Mouse (Mus musculus) Patski (cell line): ENCODE data around the gene Rps15. TPM values are rescaled to one million over a fixed set of nuclear protein-coding genes. Genes with fewer than 3 reads are reported as not detected.

Experiments
- ATAC-seq: fragments of 100-300 bp; one replicate; pipeline ENCODE4 v1.8.0; 2021
- CTCF ChIA-PET: fragments of 350-600 bp; sonication (Branson Sonifier 250); formaldehyde crosslinking; loops from one replicate; lab custom pipeline; 2022; ENCODE audit warnings: inconsistent platforms; lab: Charles Lee
- POLR2A ChIA-PET: fragments of 350-600 bp; sonication (Branson Sonifier 250); formaldehyde crosslinking; loops from one replicate; lab custom pipeline; 2022; ENCODE audit warnings: antibody characterized with exemption, inconsistent platforms; lab: Charles Lee
- DNase-seq: peaks from one replicate; pipeline ENCODE4 v3.0.0-alpha.2; 2011; ENCODE audit warnings: low read depth, low spot score
- H3K27me3 ChIP-seq: fragments of 371-371 bp; one replicate; pipeline ENCODE4 v1.5.1; 2021
- CTCF ChIP-seq: fragments of 100-300 bp; IDR thresholded peaks from one replicate; pipeline ENCODE4 v1.5.1; 2021
- in situ Hi-C: fragments of 300-500 bp; cut with MboI; formaldehyde crosslinking; loops from 3 replicates; pipeline ENCODE4 v1.11.1; 2018; ENCODE audit warnings: low pct_unique_long_range_greater_than_20kb, mixed read lengths
- polyA plus RNA-seq: library from polyadenylated mRNA; unstranded; gene quantifications from one replicate; pipeline ENCODE4 v1.2.3, GENCODE M21; 2021

The Rps15 gene
- polyA plus RNA-seq, 1 experiment from 2014 or later, result 1,353 TPM

- no peak for TF ChIP-seq CTCF
- POLR2A ChIA-PET, result no interaction called here
- CTCF ChIA-PET, result no interaction called here
- in situ Hi-C loops, result no loop called here
- DNase-seq (no peak), ATAC-seq (no peak)
- no peaks in the 10 kb centered on the region for H3K27me3 ChIP-seq
Observed at GRCm38 (mm10) chr10:80336263-80336662, 44.0 kb downstream of the Rps15 start.

- no peaks in the 10 kb centered on the region for H3K27me3 ChIP-seq
- DNase-seq, result peak; percentile 22
- CTCF ChIA-PET, result interaction anchor here (0.9 to 2.1 kb wide), 10 partner anchors 9 to 64 kb away, joined by 3 to 13 read pairs (median 4); partner anchors contain the start of gene Reep6
- in situ Hi-C loops, result no loop called here
- POLR2A ChIA-PET, result no interaction called here
- TF ChIP-seq CTCF, result no peak
- ATAC-seq, result no peak
Observed at GRCm38 (mm10) chr10:80339941-80340750, 47.9 kb downstream of the Rps15 start.

- ATAC-seq, result no peak
- DNase-seq, result no peak
- TF ChIP-seq CTCF, result no peak
- in situ Hi-C loops, result no loop called here
- CTCF ChIA-PET, result interaction anchor here (0.9 to 2.1 kb wide), 7 partner anchors 10 to 44 kb away, joined by 3 to 13 read pairs (median 4); partner anchors contain the start of gene Reep6
- no peaks in the 10 kb centered on the region for H3K27me3 ChIP-seq
- POLR2A ChIA-PET, result no interaction called here
Observed at GRCm38 (mm10) chr10:80341026-80341425, 48.8 kb downstream of the Rps15 start.

GRCm38 (mm10) chr10:80341491-80342304, 49.4 kb downstream of the Rps15 start:
- H3K27me3 ChIP-seq, result no peaks in the 10 kb centered on the region
- in situ Hi-C loops, result no loop called here
- no peak for DNase-seq
- ChIA-PET POLR2A (no interaction called here), CTCF (interaction anchor here (1.3 to 2.1 kb wide), 3 partner anchors 9 to 45 kb away, joined by 3 to 13 read pairs (median 5); no protein-coding TSS in a partner anchor)
- ATAC-seq, result no peak
- no peak for TF ChIP-seq CTCF

- ATAC-seq (no peak), DNase-seq (no peak)
- ChIA-PET POLR2A (no interaction called here), CTCF (no interaction called here)
- H3K27me3 ChIP-seq, result no peaks in the 10 kb centered on the region
- TF ChIP-seq CTCF, result no peak
- in situ Hi-C loops, result no loop called here
Observed at GRCm38 (mm10) chr10:80342305-80342748, 50.1 kb downstream of the Rps15 start.

- in situ Hi-C loops, result no loop called here
- DNase-seq (peak; percentile 31), ATAC-seq (peak; percentile 24)
- TF ChIP-seq CTCF, result no peak
- ChIA-PET POLR2A (interaction anchor here (1.7 kb wide), 1 partner anchor 11 kb away, joined by 4 read pairs; no protein-coding TSS in a partner anchor), CTCF (no interaction called here)
- no peaks in the 10 kb centered on the region for H3K27me3 ChIP-seq
Observed at GRCm38 (mm10) chr10:80342749-80343424, 50.6 kb downstream of the Rps15 start.

- POLR2A ChIA-PET, result interaction anchor here (1.7 kb wide), 1 partner anchor 12 kb away, joined by 4 read pairs; no protein-coding TSS in a partner anchor
- in situ Hi-C loops, result no loop called here
- no peak for TF ChIP-seq CTCF
- CTCF ChIA-PET, result no interaction called here
- no peak for DNase-seq
- no peak for ATAC-seq
- H3K27me3 ChIP-seq, result no peaks in the 10 kb centered on the region
Observed at GRCm38 (mm10) chr10:80343425-80343895, 51.2 kb downstream of the Rps15 start.

Other genes with a start within 250 kb of the Rps15 start
- 916 TPM for gene Gpx4, start 245.3 kb upstream of the Rps15 start, polyA plus RNA-seq
- gene Sbno2, start 186.9 kb upstream of the Rps15 start, polyA plus RNA-seq, result 181 TPM
- 140 TPM for gene Stk11, start 176.7 kb upstream of the Rps15 start, polyA plus RNA-seq
- 475 TPM for gene Atp5d, start 153.8 kb upstream of the Rps15 start, polyA plus RNA-seq
- 30.0 TPM for gene Cbarp, start 151.6 kb upstream of the Rps15 start, polyA plus RNA-seq
- gene Midn, start 144.2 kb upstream of the Rps15 start, polyA plus RNA-seq, result 116 TPM
- 62.1 TPM for gene Cirbp, start 126.5 kb upstream of the Rps15 start, polyA plus RNA-seq
- 7.9 TPM for gene 1600002K03Rik, start 119.5 kb upstream of the Rps15 start, polyA plus RNA-seq
- 1.1 TPM for gene Efna2, start 113.0 kb upstream of the Rps15 start, polyA plus RNA-seq
- 41.4 TPM for gene Mum1, start 66.0 kb upstream of the Rps15 start, polyA plus RNA-seq
- gene Ndufs7, start 43.3 kb upstream of the Rps15 start, polyA plus RNA-seq, result 182 TPM
- 8.2 TPM for gene Gamt, start 31.4 kb upstream of the Rps15 start, polyA plus RNA-seq
- gene Dazap1, start 31.0 kb upstream of the Rps15 start, polyA plus RNA-seq, result 157 TPM
- 0.14 TPM for gene Apc2, start 3.5 kb downstream of the Rps15 start, polyA plus RNA-seq
- gene 2310011J03Rik, start 28.1 kb downstream of the Rps15 start, polyA plus RNA-seq, result 34.7 TPM
- gene Pcsk4, start 37.0 kb downstream of the Rps15 start, polyA plus RNA-seq, result 6.2 TPM
- 6.9 TPM for gene Reep6, start 37.5 kb downstream of the Rps15 start, polyA plus RNA-seq
- 1.2 TPM for gene Adamtsl5, start 56.0 kb downstream of the Rps15 start, polyA plus RNA-seq
- 0.62 TPM for gene Plk5, start 64.0 kb downstream of the Rps15 start, polyA plus RNA-seq
- gene Mex3d, start 95.2 kb downstream of the Rps15 start, polyA plus RNA-seq, result 30.6 TPM
- gene Mbd3, start 107.1 kb downstream of the Rps15 start, polyA plus RNA-seq, result 181 TPM
- 535 TPM for gene Uqcr11, start 114.4 kb downstream of the Rps15 start, polyA plus RNA-seq
- 96.9 TPM for gene Tcf3, start 141.2 kb downstream of the Rps15 start, polyA plus RNA-seq
- not detected for gene Onecut3, start 202.4 kb downstream of the Rps15 start, polyA plus RNA-seq
- 0.24 TPM for gene Atp8b3, start 246.7 kb downstream of the Rps15 start, polyA plus RNA-seq